Mouse (Mus musculus) thymus, adult 2 months (tissue): ENCODE measurements around the gene Znhit3.

Source experiments
- CTCF ChIP-seq: fragments of 200-500 bp; IDR thresholded peaks from 2 replicates; pipeline ENCODE4 v1.5.1; 2012; ENCODE audit warnings: mild to moderate bottlenecking, control low read depth, low read length, moderate library complexity, borderline replicate concordance; ENCODE audit not compliant: control insufficient read depth, poor library complexity, insufficient read depth; ENCODE audit errors: extremely low read depth
- POLR2A ChIP-seq: fragments of 200-500 bp; IDR thresholded peaks from 2 replicates; pipeline ENCODE4 v1.6.1; 2012; ENCODE audit warnings: mild to moderate bottlenecking, low read length, control low read depth, moderate library complexity; ENCODE audit not compliant: control insufficient read depth, poor library complexity, insufficient read depth; ENCODE audit errors: extremely low read depth

GRCm38 (mm10) chr11:84939508-84940053, 23.4 kb upstream of the Znhit3 start:
- TF ChIP-seq POLR2A (no peak), CTCF (no peak)
